Mouse (Mus musculus) olfactory bulb, adult 2 months (tissue): ENCODE measurements around the gene Olfr199. TPM values are rescaled to one million over a fixed set of nuclear protein-coding genes. Genes with fewer than 3 reads are reported as not detected.
"Not testable (repeated sequence)": the region's sequence is repeated elsewhere in the genome, so short reads cannot be mapped to it uniquely, and the experiment has no call there.

ENCODE experiments used
- H3K27ac ChIP-seq: fragments of 200-500 bp; 2 replicates; pipeline ENCODE4 v1.5.1; 2012; ENCODE audit warnings: low read depth, low read length; ENCODE audit not compliant: insufficient read depth
- H3K4me1 ChIP-seq: fragments of 200-500 bp; 2 replicates; pipeline ENCODE4 v1.6.1; 2012; ENCODE audit warnings: low read length; ENCODE audit not compliant: control insufficient read depth, insufficient read depth
- H3K4me3 ChIP-seq: fragments of 200-500 bp; 2 replicates; pipeline ENCODE4 v1.5.1; 2012; ENCODE audit warnings: mild to moderate bottlenecking, low read depth, low read length, moderate library complexity; ENCODE audit not compliant: insufficient read depth
- CTCF ChIP-seq: fragments of 200-500 bp; IDR thresholded peaks from 2 replicates; pipeline ENCODE4 v1.5.1; 2012; ENCODE audit warnings: low read depth, mild to moderate bottlenecking, low read length, moderate library complexity; ENCODE audit not compliant: insufficient read depth
- POLR2A ChIP-seq: fragments of 200-500 bp; IDR thresholded peaks from 2 replicates; pipeline ENCODE4 v1.6.1; 2012; ENCODE audit warnings: mild to moderate bottlenecking, low read depth, low read length, moderate library complexity; ENCODE audit not compliant: insufficient read depth
- WGBS: fragments of 180-500 bp; shearing (Covaris S2); methylation state at CpG from one replicate; pipeline ENCODE4 v1.1.7; 2018; 5-methylcytosine and 5-hydroxymethylcytosine counted together
- polyA plus RNA-seq: library from polyadenylated mRNA; stranded (reverse); fragments of >200 nt; gene quantifications from 2 replicates; pipeline ENCODE4 v1.2.4, GENCODE M21; 2012; ENCODE audit warnings: low replicate concordance; ENCODE audit not compliant: missing spikeins, insufficient read depth, insufficient read length

Olfr199 gene
- not detected in 2 replicates for polyA plus RNA-seq

DNA sequence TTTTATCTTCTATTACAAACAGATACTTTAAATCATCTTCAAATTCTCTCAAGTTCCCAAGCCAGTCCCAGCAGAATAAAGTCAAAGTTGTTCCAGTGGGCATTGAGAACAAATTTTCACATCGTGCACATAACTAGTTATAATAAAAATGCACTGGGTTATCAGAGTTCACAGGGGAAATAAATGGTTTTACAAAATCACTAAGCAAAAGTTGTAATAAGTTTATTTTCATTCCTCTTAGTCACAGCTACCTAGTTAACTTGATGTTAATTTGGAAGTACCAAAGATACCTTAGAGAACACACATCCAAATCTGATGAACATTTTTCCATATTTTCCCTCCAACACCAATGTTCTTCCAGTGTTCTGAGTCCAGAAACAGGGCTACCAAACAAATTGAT lies at the start of gene Olfr199:
Olfr199 (minus strand) TSS at position 101 of the 400 bp plus-strand sequence.
- H3K4me1 ChIP-seq, H3K4me3 ChIP-seq, H3K27ac ChIP-seq: not testable (repeated sequence)
- WGBS, result 79% methylated on average over 1 of the region's 1 CpGs

DNA sequence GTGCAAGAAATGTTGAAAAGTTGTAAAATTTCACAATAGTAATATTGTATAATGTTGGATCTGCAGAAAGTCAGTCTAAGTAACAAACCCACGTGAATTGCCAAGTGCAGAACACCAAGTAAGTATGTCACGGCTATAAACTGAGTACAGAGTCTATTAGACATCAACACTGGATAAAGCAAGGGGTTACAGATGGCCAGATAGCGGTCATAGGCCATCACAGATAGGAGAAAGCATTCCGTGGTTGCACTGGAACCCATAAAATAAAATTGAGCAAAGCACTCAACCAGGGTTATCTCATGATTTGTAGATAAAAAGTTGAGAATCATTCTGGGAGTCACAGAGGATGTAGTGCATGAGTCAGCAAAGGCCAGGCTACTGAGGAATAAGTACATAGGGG lies 49.5 kb upstream of the Olfr199 start:
- not testable (repeated sequence) for H3K4me3 ChIP-seq, H3K4me1 ChIP-seq, H3K27ac ChIP-seq
- WGBS, result 79% methylated on average over 4 of the region's 4 CpGs

GRCm38 (mm10) chr16:59249684-59250083 lies 30.1 kb upstream of the Olfr199 start:
- no peak for TF ChIP-seq CTCF
- Histone ChIP-seq H3K27ac (no peak overlapping the region), H3K4me1 (no peaks in the 10 kb centered on the region), H3K4me3 (no peak overlapping the region)
- WGBS, result 89% methylated on average over 17 of the region's 17 CpGs

GRCm38 (mm10) chr16:59217861-59218260 lies 1.7 kb downstream of the Olfr199 start:
- not testable (repeated sequence) for H3K4me1 ChIP-seq, H3K4me3 ChIP-seq, H3K27ac ChIP-seq
- WGBS, result 74% methylated on average over 3 of the region's 3 CpGs

- not testable (repeated sequence) for H3K4me1 ChIP-seq, H3K27ac ChIP-seq, H3K4me3 ChIP-seq
- WGBS, result 48% methylated on average over 1 of the region's 1 CpGs
Observed at GRCm38 (mm10) chr16:59203433-59203832, 16.1 kb downstream of the Olfr199 start, which contains the start of gene Olfr198. Gene Olfr198 (minus strand): TSS chr16:59203533.

DNA sequence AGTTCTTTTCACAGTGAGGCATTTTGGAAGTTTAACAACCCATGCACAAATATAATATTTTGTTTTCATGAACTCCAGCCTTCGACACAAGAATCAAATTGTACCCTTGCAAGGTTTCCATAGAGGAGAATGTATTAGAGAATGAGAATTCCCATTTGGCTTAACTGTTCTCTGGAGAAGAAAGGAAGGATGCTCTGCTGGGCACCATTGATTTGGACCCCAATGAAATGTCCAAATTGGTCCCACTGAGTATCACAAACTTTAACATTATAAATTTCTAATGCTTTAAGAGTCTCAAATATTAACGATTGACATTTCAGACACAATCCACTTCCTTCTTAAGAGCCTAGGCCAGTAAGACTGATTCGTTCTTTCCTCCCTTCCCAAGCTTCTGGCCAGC lies 49.2 kb downstream of the Olfr199 start, which contains the start of gene Olfr196:
Olfr196 (minus strand) TSS at position 101 of the 400 bp plus-strand sequence.
- TF ChIP-seq POLR2A, result no peak
- no peak for TF ChIP-seq CTCF
- no peak within 1 kb of the TSS for H3K4me3 ChIP-seq
- WGBS, result 59% methylated on average over 3 of the region's 3 CpGs
- no peak within 1 kb of the TSS for H3K27ac ChIP-seq
- no peaks in the 10 kb centered on the region for H3K4me1 ChIP-seq

Other genes with a start within 250 kb of the Olfr199 start
- not detected in 2 replicates for gene Olfr183, start 224.4 kb downstream of the Olfr199 start, polyA plus RNA-seq
- gene Olfr186, start 189.5 kb downstream of the Olfr199 start, polyA plus RNA-seq, result not detected in 2 replicates
- gene Olfr187, start 180.0 kb downstream of the Olfr199 start, polyA plus RNA-seq, result not detected in 2 replicates
- gene Olfr190, start 141.8 kb downstream of the Olfr199 start, polyA plus RNA-seq, result not detected in 2 replicates
- not detected in 2 replicates for gene Olfr191, start 129.9 kb downstream of the Olfr199 start, polyA plus RNA-seq
- not detected in 2 replicates for gene Olfr193, start 107.9 kb downstream of the Olfr199 start, polyA plus RNA-seq
- not detected in 2 replicates for gene Olfr194, start 98.7 kb downstream of the Olfr199 start, polyA plus RNA-seq
- not detected in 2 replicates for gene Olfr195, start 72.7 kb downstream of the Olfr199 start, polyA plus RNA-seq
- gene Olfr196, start 49.3 kb downstream of the Olfr199 start, polyA plus RNA-seq, result not detected in 2 replicates
- not detected in 2 replicates for gene Olfr198, start 16.2 kb downstream of the Olfr199 start, polyA plus RNA-seq
- not detected in 2 replicates for gene Olfr201, start 52.9 kb upstream of the Olfr199 start, polyA plus RNA-seq
- gene Olfr202, start 67.0 kb upstream of the Olfr199 start, polyA plus RNA-seq, result not detected in 2 replicates
- not detected in 2 replicates for gene Olfr203, start 79.1 kb upstream of the Olfr199 start, polyA plus RNA-seq
- gene Olfr204, start 98.5 kb upstream of the Olfr199 start, polyA plus RNA-seq, result not detected in 2 replicates
- not detected in 2 replicates for gene Olfr205, start 111.4 kb upstream of the Olfr199 start, polyA plus RNA-seq
- gene Olfr206, start 129.5 kb upstream of the Olfr199 start, polyA plus RNA-seq, result not detected in 2 replicates
- not detected in 2 replicates for gene Olfr209, start 144.2 kb upstream of the Olfr199 start, polyA plus RNA-seq
- not detected in 2 replicates for gene Gabrr3, start 187.6 kb upstream of the Olfr199 start, polyA plus RNA-seq